Mouse (Mus musculus) intestine, embryonic 14.5 days (tissue): Measurements from ENCODE around the gene Lrit3. TPM values are rescaled to one million over a fixed set of nuclear protein-coding genes. Genes with fewer than 3 reads are reported as not detected.

ENCODE experiments used
- ATAC-seq: fragments of 200-750 bp; cut with Nextera tagmentation; replicated peaks from 2 replicates; pipeline ENCODE4 v1.8.0; 2017; ENCODE audit warnings: low read depth, moderate number of reproducible peaks, moderate TSS enrichment, moderate library complexity; ENCODE audit not compliant: low FRiP score, low TSS enrichment
- DNase-seq: peaks from one replicate; pipeline ENCODE4 v3.0.0-alpha.2; 2018; ENCODE audit warnings: low spot score
- H3K27ac ChIP-seq: fragments of 300-500 bp; sonication (generic); 2 replicates; pipeline ENCODE4 v1.5.1; 2014; ENCODE audit warnings: low read depth, mild to moderate bottlenecking, control low read depth
- H3K27me3 ChIP-seq: fragments of 300-500 bp; sonication (generic); replicated peaks from 2 replicates; pipeline ENCODE4 v1.6.1; 2014; ENCODE audit warnings: low read length, control low read depth; ENCODE audit not compliant: control insufficient read depth, insufficient read depth
- H3K36me3 ChIP-seq: fragments of 300-500 bp; sonication (generic); 2 replicates; pipeline ENCODE4 v1.6.1; 2014; ENCODE audit warnings: low read length, control low read depth; ENCODE audit not compliant: control insufficient read depth, insufficient read depth
- H3K4me1 ChIP-seq: fragments of 300-500 bp; sonication (generic); replicated peaks from 2 replicates; pipeline ENCODE4 v1.6.1; 2014; ENCODE audit warnings: low read length, control low read depth, mixed read lengths; ENCODE audit not compliant: control insufficient read depth, insufficient read depth
- H3K4me2 ChIP-seq: fragments of 300-500 bp; sonication (generic); 2 replicates; pipeline ENCODE4 v1.6.1; 2014; ENCODE audit warnings: low read length
- H3K4me3 ChIP-seq: fragments of 300-500 bp; sonication (generic); 2 replicates; pipeline ENCODE4 v1.5.1; 2014; ENCODE audit warnings: low read depth, low read length, control low read depth, mixed read lengths
- H3K9ac ChIP-seq: fragments of 300-500 bp; sonication (generic); 2 replicates; pipeline ENCODE4 v1.6.1; 2014; ENCODE audit warnings: mild to moderate bottlenecking, low read length
- H3K9me3 ChIP-seq: fragments of 300-500 bp; sonication (generic); 2 replicates; pipeline ENCODE4 v1.6.1; 2016; ENCODE audit warnings: low read length, control low read depth; ENCODE audit not compliant: control insufficient read depth
- WGBS: fragments of 180-500 bp; shearing (Covaris S2); extraction: QIAGEN DNeasy Blood & Tissue Kit; methylation state at CpG from one replicate; pipeline ENCODE4 v1.1.7; 2014; 5-methylcytosine and 5-hydroxymethylcytosine counted together
- polyA plus RNA-seq: library from polyadenylated mRNA; unstranded; fragments of >200 nt; fragmentation: Nextera tagmentation; extraction: Ambion mirVana; gene quantifications from 2 replicates; pipeline ENCODE4 v1.2.1, GENCODE M21; 2014

Gene Lrit3
- polyA plus RNA-seq = not detected in 2 replicates

GRCm38 (mm10) chr3:129803765-129804164, at the start of gene Lrit3:
TSS of gene Lrit3 (minus strand) at chr3:129804030.
- Histone ChIP-seq H3K4me1 (no peaks in the 10 kb centered on the region), H3K27ac (no peak within 1 kb of the TSS), H3K9me3 (no peaks in the 10 kb centered on the region), H3K36me3 (no peaks in the 10 kb centered on the region), H3K4me2 (peak within 1 kb of the TSS; percentile 33), H3K9ac (no peak within 1 kb of the TSS), H3K4me3 (no peak within 1 kb of the TSS), H3K27me3 (no peaks in the 10 kb centered on the region)
- WGBS = 67% methylated on average over 10 of the region's 10 CpGs
- ATAC-seq (no peak), DNase-seq (no peak)

DNA sequence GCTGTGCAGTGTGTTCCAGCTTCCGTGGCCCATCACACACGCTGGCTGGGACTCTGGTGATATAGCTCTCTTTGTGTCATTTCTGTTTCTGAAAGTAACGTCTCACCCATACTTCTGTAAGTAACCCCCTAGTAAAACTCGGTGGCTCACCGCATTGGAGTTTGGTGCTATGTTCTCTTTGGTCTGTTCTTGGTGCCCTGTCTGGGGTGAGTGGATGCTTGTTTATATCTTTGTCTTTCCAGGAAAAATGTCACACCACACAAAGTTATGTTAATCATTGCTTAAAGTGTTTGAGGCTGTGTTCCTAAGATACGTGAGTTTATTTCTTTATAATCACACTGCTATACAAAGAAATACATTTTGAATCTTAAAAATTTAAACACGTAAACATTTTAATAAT, 43.0 kb upstream of the Lrit3 start:
- H3K4me3 ChIP-seq = no peak overlapping the region
- 83% methylated on average over 7 of the region's 7 CpGs for WGBS
- H3K9ac ChIP-seq = no peak overlapping the region
- no peaks in the 10 kb centered on the region for H3K9me3 ChIP-seq
- H3K36me3 ChIP-seq = no peaks in the 10 kb centered on the region
- no peak overlapping the region for H3K4me2 ChIP-seq
- H3K27me3 ChIP-seq = no peaks in the 10 kb centered on the region
- no peaks in the 10 kb centered on the region for H3K4me1 ChIP-seq
- H3K27ac ChIP-seq = no peak overlapping the region
- ATAC-seq (no peak), DNase-seq (no peak)

DNA sequence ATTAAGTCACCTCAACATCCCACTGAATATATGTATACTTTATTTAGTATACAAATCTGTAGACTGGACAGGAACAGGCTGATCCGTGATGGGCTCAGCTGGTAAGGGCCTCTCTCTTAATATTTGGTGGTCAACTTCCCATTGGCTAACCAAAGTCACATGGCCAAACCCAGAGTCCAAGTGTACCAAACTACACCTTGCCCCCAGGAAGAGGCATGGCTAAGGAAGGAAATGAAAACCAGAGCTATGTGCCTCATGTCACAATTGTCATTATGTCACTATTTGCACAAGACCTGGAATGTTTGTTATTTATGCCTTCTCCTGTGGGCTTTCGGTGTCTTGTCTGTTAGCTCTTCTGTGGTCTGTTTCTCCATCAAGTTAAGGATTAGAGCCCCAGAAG, 42.0 kb upstream of the Lrit3 start:
- 72% methylated on average over 2 of the region's 2 CpGs for WGBS
- H3K9ac ChIP-seq = no peak overlapping the region
- DNase-seq = no peak

GRCm38 (mm10) chr3:129838017-129838416, 34.2 kb upstream of the Lrit3 start:
- no peak overlapping the region for H3K27ac ChIP-seq
- no peak overlapping the region for H3K9ac ChIP-seq
- H3K4me2 ChIP-seq = no peak overlapping the region
- 53% methylated on average over 7 of the region's 7 CpGs for WGBS
- ATAC-seq = no peak
- H3K9me3 ChIP-seq = no peaks in the 10 kb centered on the region
- no peaks in the 10 kb centered on the region for H3K4me1 ChIP-seq
- H3K36me3 ChIP-seq = no peaks in the 10 kb centered on the region
- H3K27me3 ChIP-seq = no peaks in the 10 kb centered on the region
- no peak for DNase-seq
- no peak overlapping the region for H3K4me3 ChIP-seq

More for the DNA sequence above, 42.0 kb upstream of the Lrit3 start:
- Histone ChIP-seq H3K4me2 (no peak overlapping the region), H3K27me3 (no peaks in the 10 kb centered on the region), H3K27ac (no peak overlapping the region), H3K9me3 (no peaks in the 10 kb centered on the region), H3K4me3 (no peak overlapping the region), H3K4me1 (no peaks in the 10 kb centered on the region), H3K36me3 (no peaks in the 10 kb centered on the region)
- no peak for ATAC-seq

DNA sequence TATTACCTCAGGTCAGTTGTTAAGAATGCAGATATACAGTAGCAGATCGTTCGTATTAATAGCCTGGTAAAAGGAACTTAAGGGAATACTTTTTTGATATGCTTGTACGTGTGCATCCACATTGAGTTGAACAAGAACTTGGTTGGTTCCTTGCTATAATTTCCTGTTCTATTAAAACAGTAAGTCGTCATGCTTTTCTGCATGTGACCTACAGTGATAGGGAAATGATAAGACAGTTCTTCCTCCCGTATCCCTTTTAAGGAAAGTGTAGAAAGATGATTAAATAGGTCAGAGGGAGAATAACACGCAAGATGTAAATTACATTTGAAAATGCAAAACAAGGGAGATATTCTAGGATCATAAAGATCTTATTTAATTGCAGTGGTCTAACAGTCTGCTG, 33.1 kb upstream of the Lrit3 start:
- Histone ChIP-seq H3K4me1 (no peaks in the 10 kb centered on the region), H3K36me3 (no peaks in the 10 kb centered on the region), H3K4me2 (peak overlapping the region; percentile 38), H3K9ac (no peak overlapping the region), H3K9me3 (no peaks in the 10 kb centered on the region), H3K27me3 (no peaks in the 10 kb centered on the region), H3K27ac (no peak overlapping the region), H3K4me3 (no peak overlapping the region)
- 73% methylated on average over 6 of the region's 6 CpGs for WGBS
- DNase-seq (no peak), ATAC-seq (no peak)

GRCm38 (mm10) chr3:129836051-129836697, 32.3 kb upstream of the Lrit3 start:
- peak; percentile 64 for DNase-seq

GRCm38 (mm10) chr3:129835388-129835934, 31.6 kb upstream of the Lrit3 start, which contains the start of gene Cfi:
TSS of gene Cfi (plus strand) at chr3:129835884.
- Histone ChIP-seq H3K4me3 (0 out of 2 replicates have a peak within 1 kb of the TSS, but pooled peaks have one; percentile 10), H3K9me3 (no peaks in the 10 kb centered on the region), H3K36me3 (no peaks in the 10 kb centered on the region), H3K4me1 (no peaks in the 10 kb centered on the region), H3K27ac (peak within 1 kb of the TSS; percentile 48; the same call in 1 of the 2 replicates), H3K27me3 (no peaks in the 10 kb centered on the region), H3K4me2 (peak within 1 kb of the TSS; percentile 38), H3K9ac (no peak within 1 kb of the TSS)
- ATAC-seq = no peak
- no peak for DNase-seq
- 63% methylated on average over 6 of the region's 6 CpGs for WGBS

More at GRCm38 (mm10) chr3:129836051-129836697, 32.3 kb upstream of the Lrit3 start:
- WGBS = 18% methylated on average over 11 of the region's 11 CpGs
- Histone ChIP-seq H3K4me1 (no peaks in the 10 kb centered on the region), H3K27ac (peak overlapping the region; percentile 48; the same call in 1 of the 2 replicates), H3K36me3 (no peaks in the 10 kb centered on the region), H3K9ac (no peak overlapping the region), H3K4me3 (0 out of 2 replicates have a peak overlapping the region, but pooled peaks have one; percentile 10), H3K27me3 (no peaks in the 10 kb centered on the region), H3K4me2 (peak overlapping the region; percentile 38), H3K9me3 (no peaks in the 10 kb centered on the region)
- ATAC-seq = peak; percentile 69

- Histone ChIP-seq H3K27me3 (no peaks in the 10 kb centered on the region), H3K9ac (peak within 1 kb of the TSS; percentile 84), H3K4me1 (peaks cover 10% of the 10 kb centered on the region), H3K27ac (peak within 1 kb of the TSS; percentile 94), H3K9me3 (no peaks in the 10 kb centered on the region), H3K4me2 (peak within 1 kb of the TSS; percentile 82), H3K36me3 (peaks cover 24% of the 10 kb centered on the region), H3K4me3 (peak within 1 kb of the TSS; percentile 94)
- peak; percentile 97 for DNase-seq
- 1% methylated on average over 60 of the region's 60 CpGs for WGBS
- peak; percentile 92 for ATAC-seq
These were observed 27.3 kb upstream of the Lrit3 start, which contains the start of gene Gar1 for GRCm38 (mm10) chr3:129831035-129831568. TSS of gene Gar1 (minus strand) at chr3:129831396.
